Mouse (Mus musculus) inflammation-experienced regulatory T-cells, adult 16 weeks (primary cell): Measurements from ENCODE around the gene Kncn. TPM values are rescaled to one million over a fixed set of nuclear protein-coding genes. Genes with fewer than 3 reads are reported as not detected.

ENCODE experiments used
- polyA plus RNA-seq: library from polyadenylated mRNA; unstranded; fragments of 100-300 nt; shearing (Covaris generic); gene quantifications from one replicate; pipeline ENCODE4 v1.2.1, GENCODE M21; 2017

Kncn gene
- polyA plus RNA-seq, result not detected

DNA sequence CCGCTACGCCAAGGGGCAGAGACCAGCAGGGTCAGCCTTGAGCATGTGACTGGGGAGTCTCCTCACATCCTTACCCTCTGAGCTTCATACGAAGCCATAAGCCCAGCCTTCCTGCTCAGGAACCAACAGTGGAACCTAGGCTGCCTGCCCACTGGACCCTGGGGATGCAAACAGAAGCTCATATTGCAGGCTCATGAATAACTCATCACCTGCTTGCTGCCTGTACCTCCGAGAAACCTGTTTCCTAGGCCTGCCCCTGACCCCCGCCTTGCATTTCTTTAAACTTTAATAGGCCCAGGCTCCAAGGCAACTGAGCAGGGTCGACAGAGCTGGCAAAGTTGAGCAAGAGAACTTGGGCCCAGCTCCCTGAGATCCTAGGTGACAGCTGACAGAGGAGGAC, at the start of gene Kncn:
Kncn (plus strand) TSS at position 379 of the 400 bp plus-strand sequence.

GRCm38 (mm10) chr4:115838696-115839641, 45.2 kb upstream of the Kncn start, which contains the start of gene Mknk1:
Mknk1 (plus strand) TSS chr4:115839198.

GRCm38 (mm10) chr4:115890553-115890952, 6.4 kb downstream of the Kncn start, which contains the start of gene 6430628N08Rik:
6430628N08Rik (plus strand) TSS chr4:115890665.

Other genes starting within 250 kb of the Kncn start
- not detected for gene Cyp4b1, start 236.7 kb upstream of the Kncn start, polyA plus RNA-seq
- 72.9 TPM for gene Efcab14, start 146.7 kb upstream of the Kncn start, polyA plus RNA-seq
- gene Tex38, start 103.4 kb upstream of the Kncn start, polyA plus RNA-seq, result not detected
- gene Atpaf1, start 99.6 kb upstream of the Kncn start, polyA plus RNA-seq, result 35.7 TPM
- gene Mob3c, start 56.3 kb upstream of the Kncn start, polyA plus RNA-seq, result 27.9 TPM
- 79.2 TPM for gene Mknk1, start 45.2 kb upstream of the Kncn start, polyA plus RNA-seq
- not detected for gene 6430628N08Rik, start 6.3 kb downstream of the Kncn start, polyA plus RNA-seq
- gene Dmbx1, start 55.5 kb downstream of the Kncn start, polyA plus RNA-seq, result not detected
- 147 TPM for gene Faah, start 133.5 kb downstream of the Kncn start, polyA plus RNA-seq
- 35.6 TPM for gene Nsun4, start 169.5 kb downstream of the Kncn start, polyA plus RNA-seq
- gene Uqcrh, start 190.7 kb downstream of the Kncn start, polyA plus RNA-seq, result 446 TPM
- gene Lrrc41, start 190.9 kb downstream of the Kncn start, polyA plus RNA-seq, result 49.2 TPM
- gene Rad54l, start 239.3 kb downstream of the Kncn start, polyA plus RNA-seq, result 5.9 TPM
- 10.6 TPM for gene Pomgnt1, start 239.4 kb downstream of the Kncn start, polyA plus RNA-seq